In genomic region chr10:42454690-42455089, GRCm38 (mm10) we compare ENCODE assay signal across 10 mouse cellular contexts.
"Had no signal": no experiment of that assay in that cellular context is flagged by ENCODE, and none has a peak within 500 bp of the region (broad histone marks: within the 10 kb centered on the region; RNA-seq: fewer than 3 reads in every experiment).

No protein-coding gene starts in this region.

- H3K9ac ChIP-seq: liver, embryonic 15.5 days; lung, embryonic 15.5 days; midbrain, embryonic 13.5 days; neural tube, embryonic 15.5 days had no signal

- H3K9me3 ChIP-seq: limb, embryonic 10.5 days; liver, embryonic 15.5 days; lung, embryonic 15.5 days had no signal

- DNase-seq: kidney, postnatal 14 days; right cerebral cortex, adult 18-20 months; right cerebral cortex, postnatal 25 days; thymus, postnatal 4 days had no signal

- H3K27ac ChIP-seq: limb, embryonic 10.5 days; liver, embryonic 15.5 days; lung, embryonic 15.5 days; midbrain, embryonic 13.5 days; neural tube, embryonic 15.5 days had no signal

- H3K4me3 ChIP-seq: limb, embryonic 10.5 days; liver, embryonic 15.5 days; lung, embryonic 15.5 days; midbrain, embryonic 13.5 days; neural tube, embryonic 15.5 days had no signal

- H3K4me1 ChIP-seq: limb, embryonic 10.5 days; liver, embryonic 15.5 days; midbrain, embryonic 13.5 days had no signal

- ATAC-seq: midbrain, embryonic 13.5 days had no signal

- H3K4me2 ChIP-seq: liver, embryonic 11.5 days; liver, embryonic 15.5 days; lung, embryonic 15.5 days; midbrain, embryonic 13.5 days; neural tube, embryonic 15.5 days had no signal

- H3K27me3 ChIP-seq: liver, embryonic 15.5 days; lung, embryonic 15.5 days; midbrain, embryonic 13.5 days; neural tube, embryonic 15.5 days had no signal

- H3K36me3 ChIP-seq: liver, embryonic 15.5 days had no signal
